Mouse (Mus musculus): Measurements from ENCODE around the gene Ptpru.

Ptpru gene

GRCm38 (mm10) chr4:131837872-131838524, at the start of gene Ptpru:
Gene Ptpru (minus strand): TSS chr4:131838288.
- DNase-seq (ENCODE audit: low spot score): peak; percentile 67

- DNase-seq (ENCODE audit: low spot score): no peak
Measured at GRCm38 (mm10) chr4:131885376-131885775, 47.3 kb upstream of the Ptpru start.

GRCm38 (mm10) chr4:131883571-131883970, 45.5 kb upstream of the Ptpru start:
- DNase-seq (ENCODE audit: low spot score): no peak

GRCm38 (mm10) chr4:131881306-131881705, 43.2 kb upstream of the Ptpru start:
- no peak for DNase-seq (ENCODE audit: low spot score)

- no peak for DNase-seq (ENCODE audit: low spot score)
Measured at GRCm38 (mm10) chr4:131879692-131880091, 41.6 kb upstream of the Ptpru start.

- DNase-seq (ENCODE audit: low spot score): no peak
Measured at GRCm38 (mm10) chr4:131876836-131877235, 38.7 kb upstream of the Ptpru start.

GRCm38 (mm10) chr4:131875242-131875641, 37.2 kb upstream of the Ptpru start:
- DNase-seq (ENCODE audit: low spot score): no peak

GRCm38 (mm10) chr4:131874567-131874966, 36.5 kb upstream of the Ptpru start:
- no peak for DNase-seq (ENCODE audit: low spot score)

GRCm38 (mm10) chr4:131874169-131874536, 36.1 kb upstream of the Ptpru start:
- DNase-seq (ENCODE audit: low spot score): no peak

- peak; percentile 82 for DNase-seq (ENCODE audit: low spot score)
Measured at GRCm38 (mm10) chr4:131873293-131874168, 35.4 kb upstream of the Ptpru start, which contains the start of gene Srsf4. Gene Srsf4 (plus strand): TSS chr4:131873617.

GRCm38 (mm10) chr4:131872672-131873292, 34.7 kb upstream of the Ptpru start:
- no peak for DNase-seq (ENCODE audit: low spot score)

- DNase-seq (ENCODE audit: low spot score): no peak
Measured at GRCm38 (mm10) chr4:131861341-131861739, 23.3 kb upstream of the Ptpru start.

GRCm38 (mm10) chr4:131860492-131861340, 22.6 kb upstream of the Ptpru start:
- peak; percentile 69 for DNase-seq (ENCODE audit: low spot score)

GRCm38 (mm10) chr4:131854950-131855349, 16.9 kb upstream of the Ptpru start:
- no peak for DNase-seq (ENCODE audit: low spot score)

- DNase-seq (ENCODE audit: low spot score): no peak
Measured at GRCm38 (mm10) chr4:131849986-131850638, 12.0 kb upstream of the Ptpru start.

- no peak for DNase-seq (ENCODE audit: low spot score)
Measured at GRCm38 (mm10) chr4:131848082-131848481, 10.0 kb upstream of the Ptpru start.

- DNase-seq (ENCODE audit: low spot score): no peak
Measured at GRCm38 (mm10) chr4:131845991-131846778, 8.1 kb upstream of the Ptpru start.

- DNase-seq (ENCODE audit: low spot score): peak; percentile 87
Measured at GRCm38 (mm10) chr4:131843290-131843743, 5.2 kb upstream of the Ptpru start, which contains the start of gene Mecr. Gene Mecr (plus strand): TSS chr4:131843470.

- DNase-seq (ENCODE audit: low spot score): no peak
Measured at GRCm38 (mm10) chr4:131836891-131837491, 1.1 kb downstream of the Ptpru start.

GRCm38 (mm10) chr4:131836351-131836881, 1.7 kb downstream of the Ptpru start:
- DNase-seq (ENCODE audit: low spot score): no peak

Data from spleen, adult 12 weeks (tissue).